Mouse (Mus musculus) frontal cortex, postnatal 10 days (tissue): ENCODE measurements around the gene Rras2.

ENCODE experiments used
- DNase-seq, 2 experiments: peaks; one replicate each; pipeline ENCODE4 v3.0.0; 2022; ENCODE audit warnings: low spot score in 2 of 2, mixed read lengths in 1 of 2

Gene Rras2

DNA sequence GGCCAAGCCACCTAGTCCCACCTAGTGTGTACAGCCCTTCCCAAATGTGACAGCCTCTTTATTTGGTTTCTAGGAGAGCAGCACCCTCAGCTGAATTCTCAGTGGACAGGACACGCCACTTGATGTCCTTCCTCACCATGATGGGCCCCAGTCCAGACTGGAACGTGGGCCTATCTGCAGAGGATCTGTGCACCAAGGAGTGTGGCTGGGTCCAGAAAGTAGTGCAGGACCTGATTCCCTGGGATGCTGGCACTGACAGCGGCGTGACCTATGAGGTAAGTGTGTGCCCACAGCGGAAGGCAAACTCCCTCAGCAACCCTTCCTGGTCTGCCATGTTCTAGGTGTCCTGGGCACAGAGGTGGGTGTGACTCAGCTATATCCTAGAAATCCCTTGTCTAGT is 88.8 kb downstream of the Rras2 start:
- DNase-seq = no peak

DNA sequence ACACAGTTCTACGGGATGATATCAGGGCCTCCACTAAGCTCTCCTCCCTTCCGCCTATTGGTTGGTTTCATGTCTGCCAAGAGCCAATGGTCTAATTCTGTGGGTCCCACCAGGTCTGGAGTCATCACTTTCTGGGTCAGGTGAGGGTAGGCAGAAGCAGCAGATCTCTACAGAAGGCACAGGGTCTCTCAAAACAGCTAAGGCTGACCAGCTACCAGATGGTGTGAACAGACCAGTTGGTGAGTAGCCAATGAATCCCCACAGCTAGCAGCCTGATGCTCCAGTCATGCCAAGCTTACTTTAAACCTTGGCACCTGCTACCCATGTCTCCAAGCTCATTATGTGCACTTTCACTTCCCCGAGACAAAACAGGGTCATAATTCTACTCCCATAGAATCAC is 90.2 kb downstream of the Rras2 start:
- no peak for DNase-seq

DNA sequence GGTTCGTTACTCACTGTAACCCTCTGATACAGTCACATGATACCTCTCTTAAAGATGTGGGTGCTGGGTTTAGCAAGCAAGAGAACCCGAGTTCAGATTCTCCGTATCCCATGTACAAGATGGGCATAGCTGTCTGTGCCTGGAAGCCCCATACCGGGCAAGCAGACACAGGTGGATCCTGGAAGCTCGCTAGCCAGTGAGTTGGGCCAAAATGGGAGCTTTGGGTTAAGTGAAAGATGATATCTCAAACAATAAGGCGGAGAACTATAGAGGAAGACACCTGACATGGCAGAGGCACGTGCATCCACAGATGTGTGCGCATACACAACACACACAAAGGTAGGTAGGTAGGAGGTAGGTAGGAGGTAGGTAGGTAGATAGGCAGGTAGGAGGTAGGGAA is 90.7 kb downstream of the Rras2 start:
- no peak for DNase-seq

DNA sequence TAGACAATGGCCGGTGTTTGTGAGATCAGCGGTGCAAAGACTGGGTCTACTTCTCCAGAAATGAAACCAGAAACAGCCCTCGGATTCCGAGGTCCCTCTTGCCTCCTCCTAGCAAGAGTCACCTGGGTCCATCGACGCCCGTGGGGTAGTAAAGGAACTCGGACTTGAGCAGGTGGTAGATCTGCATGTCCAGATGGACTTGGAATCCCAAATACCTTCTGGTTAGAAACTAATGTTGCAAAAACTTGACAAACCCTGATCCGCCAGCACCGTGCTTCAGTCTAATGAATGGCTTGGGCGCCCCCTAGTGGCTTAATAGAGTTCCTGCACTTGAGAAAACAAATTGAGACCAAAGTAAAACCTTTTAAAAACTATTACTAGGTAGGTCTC is 96.9 kb downstream of the Rras2 start:
- peak; percentile 59 to 78 for DNase-seq

DNA sequence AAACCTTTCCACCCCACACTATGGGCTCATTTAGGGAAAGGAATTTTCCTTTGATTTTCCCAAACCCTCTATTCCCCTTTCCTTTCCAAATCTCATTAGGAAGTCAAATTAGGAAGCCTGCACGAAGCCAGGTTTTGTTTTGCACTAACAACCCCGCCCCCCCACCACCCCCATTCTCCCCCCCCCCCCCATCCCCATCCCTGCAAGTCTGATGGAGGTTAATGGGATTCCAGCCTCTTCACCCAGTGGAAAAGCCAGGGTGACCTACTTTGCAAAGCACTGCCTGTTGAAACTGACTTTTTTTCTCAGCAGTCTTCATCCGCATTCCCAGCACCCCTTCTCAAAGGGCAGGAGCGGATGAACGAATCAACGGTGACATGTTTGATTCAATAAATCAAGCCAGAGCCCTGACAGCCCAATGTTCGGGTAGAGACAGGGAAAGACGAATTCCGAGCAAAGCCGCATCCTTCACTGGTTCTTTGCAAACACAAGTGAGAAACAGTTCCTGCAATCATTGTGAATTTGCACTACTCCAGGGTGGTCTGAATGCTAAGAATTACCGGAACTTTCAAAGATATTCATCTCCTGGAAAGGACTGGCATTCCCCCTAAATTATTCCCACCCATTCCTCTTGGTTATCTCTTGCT is 97.4 kb downstream of the Rras2 start:
- no peak for DNase-seq

DNA sequence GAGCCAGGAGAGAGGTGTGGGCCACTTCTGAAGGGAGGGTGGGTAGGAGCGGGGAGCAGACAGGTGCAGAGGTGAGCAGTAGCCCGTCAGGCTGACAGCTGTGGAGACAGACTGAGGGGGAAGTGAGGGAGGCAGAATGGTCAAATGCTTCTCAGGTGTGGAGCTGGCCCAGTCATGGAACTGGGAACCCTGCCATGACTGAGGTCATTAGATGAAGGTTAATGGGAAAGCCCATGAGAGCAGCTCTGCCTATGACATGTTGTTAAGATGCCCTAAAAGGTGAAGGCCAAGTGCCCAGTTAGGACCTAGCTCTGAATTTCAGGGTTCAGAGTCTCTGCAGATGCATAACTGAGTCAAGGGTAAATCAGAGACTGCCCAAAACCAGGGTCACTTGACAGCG is 98.7 kb downstream of the Rras2 start:
- no peak for DNase-seq

DNA sequence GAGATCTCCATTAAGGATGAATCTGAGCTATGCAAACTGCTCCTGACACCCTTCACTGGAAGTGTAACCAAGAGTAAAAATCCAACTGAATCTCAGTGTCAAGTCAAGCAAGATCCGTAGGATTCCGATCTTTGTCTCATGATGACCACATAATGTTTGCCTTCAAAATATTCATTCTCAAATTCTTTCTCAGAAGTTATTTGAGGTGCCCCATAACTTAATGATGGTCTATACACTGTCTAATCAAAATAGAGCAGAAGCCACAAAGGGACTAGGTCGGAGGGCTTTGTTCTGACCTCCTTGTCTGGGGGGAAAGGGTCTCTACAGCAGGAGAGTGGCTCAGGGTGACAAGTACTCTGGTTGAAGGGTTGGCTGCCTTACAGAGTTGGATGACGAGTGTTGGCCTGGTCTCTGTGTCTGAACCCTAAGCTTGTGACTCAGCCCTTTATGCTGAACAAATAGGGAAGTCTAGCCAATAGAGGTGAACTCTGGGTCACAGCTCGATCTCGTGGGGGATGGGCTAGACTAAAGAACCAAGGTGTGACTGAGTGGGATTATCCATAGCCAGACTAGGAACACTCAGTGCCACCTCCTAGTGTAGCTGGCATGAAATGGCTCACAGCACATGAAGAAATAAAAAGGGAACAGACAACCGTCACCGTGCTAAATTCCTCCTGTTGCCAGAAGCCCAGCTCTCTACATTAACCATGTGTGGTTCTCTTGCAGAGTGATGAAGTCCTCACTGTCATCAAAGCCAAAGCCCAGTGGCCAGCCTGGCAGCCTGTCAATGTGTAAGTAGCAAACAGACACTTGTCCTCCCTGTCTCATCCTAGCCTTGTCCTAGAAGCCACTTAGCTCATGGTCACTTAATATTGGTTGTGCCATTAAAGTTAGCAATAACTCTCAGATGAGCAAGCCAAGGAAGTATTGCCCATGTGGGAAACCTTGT is 101.3 kb downstream of the Rras2 start:
- no peak for DNase-seq

DNA sequence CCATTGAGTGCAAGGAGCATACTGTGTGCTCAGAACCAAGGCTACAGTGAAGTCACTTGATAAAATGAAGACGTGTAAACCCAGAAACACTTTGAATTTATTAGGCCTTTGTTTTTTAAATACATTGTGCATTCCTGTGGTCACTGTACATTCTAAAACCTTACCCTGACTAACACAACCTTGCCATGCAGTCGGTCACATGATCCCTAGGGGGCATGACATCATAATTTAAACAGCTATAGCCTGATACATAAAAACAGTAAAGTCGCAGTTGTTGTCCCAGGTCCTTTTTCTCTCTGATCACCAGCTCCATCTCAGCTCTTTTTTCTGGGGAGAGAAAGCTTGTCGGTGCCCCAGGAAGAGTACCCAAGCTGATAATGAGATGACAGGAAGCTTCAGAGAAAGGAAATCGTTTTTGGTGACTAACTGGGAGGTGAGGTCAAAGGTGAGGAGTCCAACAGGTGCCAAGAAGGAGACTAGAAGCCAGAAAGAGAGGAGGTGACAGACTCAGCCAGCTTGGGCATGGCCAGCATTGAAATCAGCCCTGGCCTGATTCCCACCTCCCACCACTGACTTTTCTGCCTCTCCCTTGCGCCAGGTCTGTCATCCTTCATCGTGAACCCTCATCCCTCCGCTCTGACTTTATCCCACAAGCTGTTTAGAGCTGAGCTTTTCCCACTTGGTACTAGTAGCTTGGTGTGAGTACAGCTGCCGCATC is 105.7 kb downstream of the Rras2 start:
- DNase-seq = no peak

DNA sequence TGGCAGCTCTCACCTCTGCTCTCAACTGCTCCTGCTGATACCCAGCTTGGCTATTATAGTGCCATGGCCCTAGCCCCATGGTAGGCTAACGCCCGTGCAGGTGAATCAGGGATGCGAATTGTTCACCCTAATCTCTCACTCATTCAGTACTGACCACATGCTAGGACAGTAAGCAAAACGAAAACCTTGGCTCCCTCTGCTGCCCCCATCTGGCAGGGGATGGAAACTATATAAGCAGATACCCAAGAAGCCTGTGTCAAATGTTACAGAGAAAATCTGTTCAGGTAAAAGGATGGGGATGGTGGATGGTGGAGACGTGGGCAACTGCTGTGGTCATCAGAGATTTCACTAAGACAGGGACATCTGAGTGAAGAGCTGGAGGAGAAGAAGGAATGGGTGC is 110.0 kb downstream of the Rras2 start:
- DNase-seq = no peak

DNA sequence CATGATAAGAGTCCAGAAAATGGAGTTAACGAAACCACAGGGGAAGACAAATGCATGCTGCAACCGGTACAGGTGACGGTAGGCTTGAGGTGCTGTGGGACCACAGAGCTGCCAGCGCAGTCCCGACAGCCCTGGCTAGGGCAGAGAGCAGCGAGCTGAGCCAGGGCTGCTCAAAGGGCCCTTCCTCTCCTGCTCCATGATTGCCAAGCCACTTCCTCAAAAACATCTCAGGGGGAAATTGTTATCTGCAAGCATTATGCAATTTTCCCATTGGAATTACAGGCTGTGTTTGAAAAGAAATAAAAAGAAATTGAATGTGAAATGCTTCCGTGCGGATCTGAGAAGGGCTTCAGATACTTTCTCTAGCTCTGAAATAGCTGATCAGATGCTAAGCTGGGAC is 111.1 kb downstream of the Rras2 start:
- DNase-seq = no peak

DNA sequence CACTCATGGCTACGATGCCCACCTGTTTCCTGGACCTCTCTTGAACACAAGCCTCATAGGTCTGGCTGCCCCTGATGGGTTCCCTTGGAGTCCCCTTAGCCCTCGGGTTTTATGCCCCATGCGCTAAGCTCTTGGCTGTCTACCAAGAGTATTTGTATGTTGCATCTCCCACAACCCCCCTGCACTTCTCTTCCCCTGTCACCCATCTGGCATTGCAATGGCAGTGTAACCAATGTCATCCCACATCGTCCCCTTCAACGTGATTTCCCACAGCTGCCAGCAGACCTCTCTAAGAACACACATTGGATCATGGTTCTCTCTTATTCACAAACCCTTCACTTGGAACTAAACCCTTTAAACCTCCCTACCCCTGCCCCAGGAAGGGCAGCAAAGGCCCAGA is 112.1 kb downstream of the Rras2 start:
- DNase-seq = no peak

DNA sequence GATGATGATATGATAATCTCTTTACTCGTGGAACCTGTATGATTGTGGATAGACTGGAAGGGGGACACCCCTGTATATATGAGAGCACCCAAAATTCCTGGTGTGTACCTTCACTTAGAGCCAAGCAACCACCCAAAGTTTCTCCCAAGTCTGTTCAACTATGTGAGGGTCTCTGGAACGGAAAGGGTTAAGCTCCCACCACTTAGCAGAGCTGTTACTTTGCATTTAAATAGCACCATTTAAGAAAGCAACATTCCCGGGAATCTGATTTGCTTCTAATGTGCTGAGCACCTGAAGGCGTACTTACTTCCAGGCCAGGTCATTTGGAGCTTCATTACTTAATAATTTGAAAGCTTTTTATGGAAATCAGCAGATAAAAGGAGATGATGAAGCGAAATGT is 113.4 kb downstream of the Rras2 start:
- no peak for DNase-seq

DNA sequence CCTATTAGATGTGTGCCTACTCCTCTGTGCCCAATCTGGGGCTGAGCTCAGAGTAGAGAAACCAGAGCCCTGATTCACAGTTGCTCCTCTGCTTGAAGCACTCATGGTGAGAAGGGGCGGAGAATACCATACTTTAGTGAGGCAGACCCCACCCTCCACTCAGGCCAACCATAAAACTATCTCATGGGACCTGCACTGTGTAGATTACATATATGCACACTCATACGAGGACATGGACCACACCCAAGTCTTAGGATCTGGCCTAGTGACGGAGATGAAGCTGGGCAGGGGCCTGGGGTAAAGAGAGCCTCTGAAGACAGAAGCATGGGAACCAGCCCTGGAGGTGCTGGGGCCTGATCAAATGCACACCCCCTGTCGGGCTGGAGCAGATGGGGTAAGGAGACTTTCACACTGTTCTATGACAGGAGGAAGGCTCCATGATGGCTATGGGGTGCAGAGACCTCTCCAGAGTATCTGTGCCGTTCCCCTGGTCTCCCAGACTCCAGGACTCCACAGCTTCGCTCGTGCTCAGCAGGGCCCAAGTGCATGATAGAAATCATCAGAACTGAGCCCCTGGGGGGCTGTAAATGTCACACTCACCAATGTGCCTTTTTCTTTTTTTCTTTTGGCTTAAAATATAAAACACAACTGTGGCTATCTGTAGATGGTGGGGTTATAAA is 119.8 kb downstream of the Rras2 start:
- no peak for DNase-seq
